22 mouse cellular contexts compared by ENCODE assay signal in genomic region chr11:49597149-49597548, GRCm38 (mm10). TPM values are rescaled to one million over a fixed set of nuclear protein-coding genes. Genes with fewer than 3 reads are reported as not detected.
"Had no signal": no experiment of that assay in that cellular context is flagged by ENCODE, and none has a peak within 500 bp of the region (broad histone marks: within the 10 kb centered on the region; RNA-seq: fewer than 3 reads in every experiment).

No protein-coding gene starts in this region.

RNA-seq across cellular contexts. Expression of gene Olfr1380, which starts 40.5 kb away (rescaled TPM):
- total RNA-seq: layer of hippocampus, adult 8-10 months; layer of hippocampus, postnatal 10 days; layer of hippocampus, postnatal 36 days; left cerebral cortex, adult 8-10 months; left cerebral cortex, postnatal 14 days; left cerebral cortex, postnatal 4 days had no signal
- polyA plus RNA-seq: kidney, embryonic 16.5 days; large intestine, adult 2 months; limb, embryonic 12.5 days; limb, embryonic 15.5 days; liver, embryonic 11.5 days; liver, embryonic 14.5 days; lung, embryonic 16.5 days; midbrain, embryonic 10.5 days; midbrain, embryonic 13.5 days; midbrain, embryonic 16.5 days; neural tube, embryonic 11.5 days; neural tube, embryonic 14.5 days; small intestine, adult 2 months; spleen, adult 2 months; stomach, embryonic 16.5 days; thymus, adult 2 months had no signal

RNA-seq across cellular contexts. Expression of gene Olfr1381, which starts 53.9 kb away (rescaled TPM):
- total RNA-seq: layer of hippocampus, adult 8-10 months; layer of hippocampus, postnatal 10 days; layer of hippocampus, postnatal 36 days; left cerebral cortex, adult 8-10 months; left cerebral cortex, postnatal 14 days; left cerebral cortex, postnatal 4 days had no signal
- polyA plus RNA-seq: kidney, embryonic 16.5 days; large intestine, adult 2 months; limb, embryonic 12.5 days; limb, embryonic 15.5 days; liver, embryonic 11.5 days; liver, embryonic 14.5 days; lung, embryonic 16.5 days; midbrain, embryonic 10.5 days; midbrain, embryonic 13.5 days; midbrain, embryonic 16.5 days; neural tube, embryonic 11.5 days; neural tube, embryonic 14.5 days; small intestine, adult 2 months; spleen, adult 2 months; stomach, embryonic 16.5 days; thymus, adult 2 months had no signal
